Mouse (Mus musculus): Measurements from ENCODE around the gene Gm20695.
A peak's percentile ranks its signal among the peaks of the same experiment; 100 is the strongest.

Gm20695 gene

DNA sequence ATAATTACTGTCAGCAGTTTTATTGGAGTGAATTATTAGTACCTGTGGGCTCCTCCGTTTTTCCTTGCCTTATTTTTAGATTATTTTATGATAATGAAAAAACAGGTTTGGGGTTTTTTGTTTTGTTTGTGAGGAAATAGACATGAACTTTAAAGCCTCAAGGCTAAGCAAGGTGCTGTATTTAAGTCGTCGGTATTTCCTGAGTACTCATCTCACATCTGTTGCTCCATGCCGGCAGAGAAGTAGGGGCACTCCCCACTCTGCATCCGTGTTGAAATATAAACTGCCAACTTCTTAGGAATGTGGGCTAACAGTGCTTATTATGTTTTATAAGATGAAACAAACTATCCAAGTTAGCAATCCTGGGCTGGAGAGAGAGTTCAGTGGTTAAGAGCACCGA is 11.6 kb downstream of the Gm20695 start:
- DNase-seq = no peak

GRCm38 (mm10) chr16:3896553-3896952 is 12.1 kb downstream of the Gm20695 start:
- no peak for DNase-seq

DNA sequence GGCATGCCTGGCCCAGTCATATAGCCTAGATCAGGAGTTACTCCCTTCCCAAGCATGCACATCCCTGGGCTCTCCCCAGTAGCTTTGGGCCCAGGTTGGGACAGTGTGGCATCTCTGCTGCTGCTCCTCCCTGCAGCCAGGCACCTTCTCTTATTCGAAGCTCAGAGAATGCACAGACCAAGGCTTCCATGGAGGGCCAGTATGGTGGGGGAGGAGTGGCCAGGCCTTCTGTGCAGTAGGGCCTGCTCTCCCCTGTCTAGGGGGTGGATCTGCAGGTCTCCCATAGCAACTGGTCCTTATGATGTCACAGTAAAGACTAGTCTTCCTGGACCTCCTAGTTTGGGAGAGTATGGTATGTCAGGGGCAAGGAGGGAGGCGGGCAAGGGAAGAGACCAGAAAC is 23.0 kb downstream of the Gm20695 start:
- no peak for DNase-seq

GRCm38 (mm10) chr16:3908537-3909111 is 24.2 kb downstream of the Gm20695 start, which contains the start of the genes 1700037C18Rik and Cluap1:
1700037C18Rik (minus strand) TSS chr16:3908689.
Cluap1 (plus strand) TSS chr16:3908801.
- peak; percentile 92 for DNase-seq

- no peak for DNase-seq
Measured at GRCm38 (mm10) chr16:3909118-3909517, 24.7 kb downstream of the Gm20695 start.

DNA sequence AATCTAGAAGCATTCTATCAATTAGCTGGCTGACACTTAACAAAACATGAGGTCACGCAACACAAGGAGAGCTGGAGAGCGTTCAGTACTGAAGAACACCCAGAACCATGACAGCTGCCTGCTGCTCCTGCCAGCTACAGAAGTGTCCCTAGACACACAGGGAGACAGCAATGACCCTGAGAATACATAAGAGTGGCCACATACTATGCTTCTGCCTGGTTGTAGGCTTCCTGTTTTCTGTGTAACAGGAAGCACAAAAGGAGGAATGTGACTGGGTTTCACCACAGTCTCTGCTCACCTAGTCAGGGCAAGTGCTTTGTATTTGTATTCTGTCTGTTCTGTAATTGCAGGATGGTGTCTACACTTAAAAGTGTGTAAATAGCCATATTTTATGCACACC is 36.3 kb downstream of the Gm20695 start:
- DNase-seq = no peak

GRCm38 (mm10) chr16:3923515-3923914 is 39.1 kb downstream of the Gm20695 start:
- no peak for DNase-seq

DNA sequence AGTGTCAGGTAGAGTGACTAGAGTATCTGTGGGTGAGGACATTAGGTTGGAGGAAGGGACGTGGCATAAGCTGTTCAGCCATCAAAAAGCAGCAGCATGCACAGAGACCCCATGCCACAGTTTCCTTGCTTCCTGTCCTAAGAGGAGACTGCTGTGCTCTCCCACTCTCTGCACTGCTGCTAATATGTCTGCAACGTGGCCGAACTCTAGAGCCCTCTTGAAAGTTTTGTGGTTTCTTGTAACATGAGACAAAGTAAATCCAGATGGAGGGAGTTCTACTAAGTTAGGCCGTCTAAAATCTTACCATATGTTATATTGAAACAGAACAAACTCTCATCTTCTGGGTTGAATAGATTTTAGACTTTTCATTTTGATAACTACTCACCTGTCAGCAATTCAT is 39.5 kb downstream of the Gm20695 start:
- no peak for DNase-seq

GRCm38 (mm10) chr16:3928582-3928981 is 44.1 kb downstream of the Gm20695 start:
- DNase-seq = no peak

DNA sequence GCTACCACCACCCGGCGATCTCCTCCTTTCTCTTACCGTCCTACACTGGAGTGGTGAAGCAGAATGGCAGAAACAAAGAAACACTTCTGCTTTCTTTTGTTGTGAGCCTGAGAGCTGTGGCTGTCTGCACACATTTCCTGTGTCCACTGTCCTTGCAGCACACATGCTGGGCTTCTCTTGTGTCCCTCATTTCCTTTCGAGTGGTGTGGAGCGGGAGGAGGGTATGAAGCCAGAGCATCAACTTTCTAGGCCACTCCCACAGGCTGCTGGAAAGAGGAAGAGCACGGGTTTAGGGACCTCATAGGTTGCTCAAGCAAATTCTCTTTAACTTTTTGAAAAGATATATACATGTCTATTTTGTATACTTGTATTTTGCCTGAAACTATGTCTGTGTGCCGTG is 44.7 kb downstream of the Gm20695 start:
- no peak for DNase-seq

DNA sequence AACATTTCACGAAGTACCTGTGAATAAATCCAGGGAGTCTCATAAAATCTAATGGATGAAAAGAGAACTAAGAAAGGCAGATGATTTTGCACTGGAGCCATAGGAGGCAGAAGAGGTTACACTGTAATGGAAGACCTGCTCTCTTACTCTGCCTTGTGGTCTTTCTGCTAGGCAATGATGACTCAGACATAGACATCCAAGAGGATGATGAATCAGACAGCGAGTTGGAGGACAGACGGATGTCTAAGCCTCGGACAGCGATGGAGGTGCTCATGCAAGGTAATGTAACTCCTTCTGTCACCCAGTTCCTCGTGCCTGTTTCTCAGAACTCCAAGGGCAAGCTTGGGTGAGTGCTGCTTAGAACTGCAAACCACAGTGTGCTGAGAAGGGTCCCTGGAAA is 49.1 kb downstream of the Gm20695 start:
- no peak for DNase-seq

GRCm38 (mm10) chr16:3934091-3934490 is 49.6 kb downstream of the Gm20695 start:
- no peak for DNase-seq

DNA sequence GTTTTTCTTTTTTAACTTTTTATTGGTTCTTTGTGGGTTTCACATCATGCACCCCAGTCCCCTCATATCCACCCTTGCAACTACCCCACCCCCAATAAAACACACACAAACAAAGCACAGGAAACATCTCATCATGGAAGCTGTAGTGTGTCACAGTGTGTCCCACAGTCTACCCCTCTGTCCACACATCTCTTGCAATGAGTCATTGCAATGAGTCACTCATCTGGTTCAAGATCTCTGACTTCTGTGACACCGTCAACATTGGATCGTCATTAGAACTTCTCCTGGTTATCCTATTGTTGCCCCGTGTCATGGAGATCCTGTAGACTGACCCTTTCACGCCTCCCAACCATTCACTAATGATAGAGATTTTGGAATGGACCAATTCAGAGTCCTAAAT is 50.3 kb downstream of the Gm20695 start:
- DNase-seq = no peak

DNA sequence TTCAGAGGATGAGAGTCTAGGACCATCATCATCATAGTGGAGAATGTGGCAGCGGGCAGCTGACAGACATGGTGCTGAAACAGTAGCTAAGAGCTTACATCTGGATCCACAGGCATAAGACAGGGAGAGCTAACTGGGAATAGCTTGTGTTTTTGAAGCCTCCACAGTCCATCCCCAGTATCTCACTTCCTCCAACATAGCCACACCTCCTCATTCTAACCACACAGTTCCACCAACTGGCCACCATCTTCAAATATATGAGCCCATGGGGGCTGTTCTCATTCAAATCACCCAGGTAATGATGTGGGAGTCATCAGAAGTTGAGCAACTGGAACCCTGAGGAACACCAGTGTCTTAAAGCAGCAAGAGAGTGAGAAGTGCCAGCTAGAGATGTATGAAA is 66.7 kb downstream of the Gm20695 start:
- no peak for DNase-seq

DNA sequence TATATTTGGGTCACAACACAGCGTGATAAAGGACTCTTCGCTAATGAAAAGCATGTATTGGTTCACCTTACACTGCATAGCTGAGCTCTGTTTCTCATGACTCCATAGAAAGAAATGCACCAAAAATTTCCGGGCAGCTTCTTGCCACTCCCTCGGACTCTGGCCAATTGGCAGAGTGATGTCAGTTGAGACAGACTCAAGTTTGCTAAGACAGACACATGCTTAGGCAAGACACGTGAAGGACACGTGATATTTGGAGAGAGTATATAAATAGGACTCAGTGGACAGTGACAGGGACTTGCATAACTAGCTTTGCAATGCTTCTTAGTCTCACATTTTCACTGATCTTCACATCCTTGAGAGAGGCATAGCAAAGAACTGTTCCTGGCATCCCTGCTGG is 71.9 kb downstream of the Gm20695 start:
- DNase-seq = peak; percentile 49

- DNase-seq = peak; percentile 35
Measured at GRCm38 (mm10) chr16:3959261-3959660, 74.8 kb downstream of the Gm20695 start.

- peak; percentile 29 for DNase-seq
Measured at GRCm38 (mm10) chr16:3964990-3965389, 80.5 kb downstream of the Gm20695 start.

- DNase-seq = no peak
Measured at GRCm38 (mm10) chr16:3965534-3965933, 81.1 kb downstream of the Gm20695 start.

All from cerebellum, adult 11 months (tissue).